Comparison of ENCODE assay signal across 17 mouse cellular contexts in genomic region chr6:54352931-54353690, GRCm38 (mm10). TPM values are rescaled to one million over a fixed set of nuclear protein-coding genes. Genes with fewer than 3 reads are reported as not detected.
DNase-seq lines count a peak whose midpoint lies in the region; ATAC-seq lines count a peak whose summit lies in the region.
"Had no signal": no experiment of that assay in that cellular context is flagged by ENCODE, and none has a peak within 500 bp of the region (broad histone marks: within the 10 kb centered on the region; RNA-seq: fewer than 3 reads in every experiment).

No protein-coding gene starts in this region.

- no peak overlapping the region for H3K4me2 ChIP-seq in heart, embryonic 13.5 days
- H3K4me2 ChIP-seq: embryonic facial prominence, embryonic 13.5 days had no signal

- H3K27ac ChIP-seq in heart, embryonic 13.5 days (replicated peaks): peak overlapping the region; percentile 26
- H3K27ac ChIP-seq: embryonic facial prominence, embryonic 13.5 days; heart, adult 2 months; hindbrain, embryonic 10.5 days had no signal

- no peak overlapping the region for H3K4me3 ChIP-seq in heart, embryonic 13.5 days
- H3K4me3 ChIP-seq: embryonic facial prominence, embryonic 13.5 days; heart, adult 2 months; hindbrain, embryonic 10.5 days had no signal

- peaks cover 14% of the 10 kb centered on the region for H3K4me1 ChIP-seq in heart, embryonic 13.5 days

- H3K9ac ChIP-seq in heart, embryonic 13.5 days: no peak overlapping the region
- H3K9ac ChIP-seq: embryonic facial prominence, embryonic 13.5 days; forebrain, postnatal 0 days had no signal

- intact Hi-C loops in heart, postnatal 10 days (cut with DNase I): no loop called here
- intact Hi-C loops in heart, postnatal 36 days (cut with DNase I): no loop called here

- DNase-seq in heart, postnatal 10 days: no peak
- peak; percentile 72 to 85 for DNase-seq in adrenal gland, adult (ENCODE audit: inconsistent age in 2 of 2, low spot score in 1 of 2)
- peak; percentile 71 for DNase-seq in kidney, adult 9 months
- DNase-seq in spleen, postnatal 14 days (ENCODE audit: low spot score in 2 of 2): no peak
- no peak for DNase-seq in cerebellum, adult 18-20 months
- no peak for DNase-seq in heart, postnatal 36 days
- DNase-seq: B cell, adult 2 months; cerebellum, adult 9-10 months; forebrain, postnatal 0 days; heart, adult 2 months; left cerebral cortex, postnatal 4 days; right cerebral cortex, adult 18-20 months; thymus, adult 2 months had no signal

- no peaks in the 10 kb centered on the region for H3K9me3 ChIP-seq in heart, embryonic 13.5 days
- H3K9me3 ChIP-seq: embryonic facial prominence, embryonic 13.5 days; hindbrain, embryonic 10.5 days had no signal

- no peak for ATAC-seq in heart, embryonic 13.5 days (ENCODE audit: extremely low read depth, insufficient number of reproducible peaks, low FRiP score, low TSS enrichment)
- peak; percentile 31; the same call in 1 of the 2 replicates for ATAC-seq in megakaryocyte progenitor cell, adult 5-6 weeks (replicated peaks; ENCODE audit: poor library complexity)
- ATAC-seq: forebrain, postnatal 0 days had no signal

- no peaks in the 10 kb centered on the region for H3K36me3 ChIP-seq in heart, embryonic 13.5 days
- H3K36me3 ChIP-seq: embryonic facial prominence, embryonic 13.5 days; hindbrain, embryonic 10.5 days had no signal

- WGBS in heart, embryonic 13.5 days: 46% methylated on average over 14 of the region's 14 CpGs

- H3K27me3 ChIP-seq in heart, embryonic 13.5 days (replicated peaks): no peaks in the 10 kb centered on the region
- H3K27me3 ChIP-seq: embryonic facial prominence, embryonic 13.5 days had no signal

RNA-seq across cellular contexts. Expression of gene Prr15, which starts 27.5 kb away (rescaled TPM):
- polyA plus RNA-seq in heart, embryonic 13.5 days (2015; fragmentation: Nextera tagmentation; extraction: Ambion mirVana): 14.4 and 17.7 TPM in 2 replicates
- 1 to 10 TPM; 3.6 to 4.5 TPM for total RNA-seq in heart, postnatal 10 days (2021)
- 0.17 TPM in 1 of 2 replicates, not detected in the other for total RNA-seq in megakaryocyte progenitor cell, adult 5-6 weeks (2015)
- 0.04 TPM in 1 of 2 replicates, not detected in the other for total RNA-seq in megakaryocyte progenitor cell, adult 5-6 weeks (2017)
- 1 to 10 TPM; 1.7 to 2.2 TPM for total RNA-seq in heart, postnatal 36 days (2021)

Comparison
In these comparisons a context has a peak if more than half of its experiments do, and no peak if none do; other contexts are left out.
1. DNase-seq: peak in adrenal gland, adult (2 of 2) and kidney, adult 9 months (single experiment); none in heart, postnatal 10 days (0 of 2), spleen, postnatal 14 days (0 of 2), cerebellum, adult 18-20 months (0 of 2) and heart, postnatal 36 days (0 of 2).